Mouse (Mus musculus) forebrain, embryonic 14.5 days (tissue): Measurements from ENCODE around the gene Pglyrp4. TPM values are rescaled to one million over a fixed set of nuclear protein-coding genes. Genes with fewer than 3 reads are reported as not detected.
"Not testable (repeated sequence)": the region's sequence is repeated elsewhere in the genome, so short reads cannot be mapped to it uniquely, and the experiment has no call there.

Experiments used
- ATAC-seq: fragments of 200-750 bp; cut with Nextera tagmentation; 2 replicates; pipeline ENCODE4 v1.8.0; 2017; ENCODE audit warnings: mild to moderate bottlenecking, moderate library complexity
- DNase-seq: peaks from one replicate; pipeline ENCODE4 v3.0.0-alpha.2; 2015; ENCODE audit warnings: low spot score
- H3K27ac ChIP-seq: fragments of 300-500 bp; sonication (generic); 2 replicates; pipeline ENCODE4 v1.5.1; 2014; ENCODE audit warnings: low read depth, mild to moderate bottlenecking, control low read depth, low read length, moderate library complexity
- H3K27me3 ChIP-seq: fragments of 300-500 bp; sonication (generic); replicated peaks from 2 replicates; pipeline ENCODE4 v1.6.1; 2014; ENCODE audit warnings: low read length, control low read depth, mixed read lengths; ENCODE audit not compliant: control insufficient read depth, insufficient read depth
- H3K36me3 ChIP-seq: fragments of 300-500 bp; sonication (generic); 2 replicates; pipeline ENCODE4 v1.6.1; 2014; ENCODE audit warnings: low read length, control low read depth; ENCODE audit not compliant: control insufficient read depth, insufficient read depth
- H3K4me1 ChIP-seq: fragments of 300-500 bp; sonication (generic); 2 replicates; pipeline ENCODE4 v1.6.1; 2014; ENCODE audit warnings: antibody characterized with exemption, low read length, control low read depth; ENCODE audit not compliant: control insufficient read depth, insufficient read depth
- H3K4me2 ChIP-seq: fragments of 300-500 bp; sonication (generic); 2 replicates; pipeline ENCODE4 v1.6.1; 2014; ENCODE audit warnings: mild to moderate bottlenecking, control low read depth, low read length
- H3K4me3 ChIP-seq: fragments of 300-500 bp; sonication (generic); 2 replicates; pipeline ENCODE4 v1.5.1; 2014; ENCODE audit warnings: low read depth, low read length, control low read depth
- H3K9ac ChIP-seq: fragments of 300-500 bp; sonication (generic); 2 replicates; pipeline ENCODE4 v1.6.1; 2014; ENCODE audit warnings: mild to moderate bottlenecking, low read length, control low read depth, moderate library complexity
- H3K9me3 ChIP-seq: fragments of 300-500 bp; sonication (generic); replicated peaks from 2 replicates; pipeline ENCODE4 v1.6.1; 2016; ENCODE audit warnings: low read length, control low read depth, mixed read lengths; ENCODE audit not compliant: control insufficient read depth
- WGBS: fragments of 180-500 bp; shearing (Covaris S2); extraction: QIAGEN DNeasy Blood & Tissue Kit; methylation state at CpG from one replicate; pipeline ENCODE4 v1.1.7; 2014; 5-methylcytosine and 5-hydroxymethylcytosine counted together
- polyA plus RNA-seq: library from polyadenylated mRNA; unstranded; fragments of >200 nt; fragmentation: Nextera tagmentation; extraction: Ambion mirVana; gene quantifications from 2 replicates; pipeline ENCODE4 v1.2.1, GENCODE M21; 2014

Pglyrp4 gene
- polyA plus RNA-seq, 1 experiment from 2014 or later: not detected

- Histone ChIP-seq H3K27ac (no peak overlapping the region), H3K36me3 (no peaks in the 10 kb centered on the region), H3K4me3 (no peak overlapping the region), H3K4me1 (no peaks in the 10 kb centered on the region), H3K4me2 (no peak overlapping the region), H3K9me3 (no peaks in the 10 kb centered on the region), H3K27me3 (no peaks in the 10 kb centered on the region), H3K9ac (no peak overlapping the region)
- ATAC-seq (no peak), DNase-seq (no peak)
- 91% methylated on average over 1 of the region's 1 CpGs for WGBS
Measured at GRCm38 (mm10) chr3:90749658-90750057, 23.0 kb downstream of the Pglyrp4 start.

GRCm38 (mm10) chr3:90777776-90778175 lies 51.1 kb downstream of the Pglyrp4 start, which contains the start of gene Gm5849:
Gm5849 (minus strand) TSS chr3:90777876.
- not testable (repeated sequence) for H3K4me1 ChIP-seq, H3K4me2 ChIP-seq, H3K27ac ChIP-seq, ATAC-seq, H3K9ac ChIP-seq, H3K27me3 ChIP-seq, H3K36me3 ChIP-seq, DNase-seq, H3K4me3 ChIP-seq, H3K9me3 ChIP-seq
- 94% methylated on average over 1 of the region's 1 CpGs for WGBS

Other genes with a start within 250 kb of the Pglyrp4 start
- gene Snapin, start 235.9 kb upstream of the Pglyrp4 start, polyA plus RNA-seq: 76.7 and 77.3 TPM in 2 replicates
- 137 and 141 TPM in 2 replicates for gene Chtop, start 217.4 kb upstream of the Pglyrp4 start, polyA plus RNA-seq
- gene S100a1, start 212.5 kb upstream of the Pglyrp4 start, polyA plus RNA-seq: 12.5 and 13.1 TPM in 2 replicates
- gene S100a13, start 212.5 kb upstream of the Pglyrp4 start, polyA plus RNA-seq: 9.4 and 11.1 TPM in 2 replicates
- not detected in 2 replicates for gene S100a14, start 200.1 kb upstream of the Pglyrp4 start, polyA plus RNA-seq
- 40.6 and 43.2 TPM in 2 replicates for gene S100a16, start 189.7 kb upstream of the Pglyrp4 start, polyA plus RNA-seq
- gene S100a3, start 166.3 kb upstream of the Pglyrp4 start, polyA plus RNA-seq: not detected in 2 replicates
- not detected in 2 replicates for gene S100a2, start 136.7 kb upstream of the Pglyrp4 start, polyA plus RNA-seq
- not detected in 2 replicates for gene Gm42674, start 125.0 kb upstream of the Pglyrp4 start, polyA plus RNA-seq
- 1.3 and 1.9 TPM in 2 replicates for gene S100a4, start 123.1 kb upstream of the Pglyrp4 start, polyA plus RNA-seq
- gene S100a5, start 118.4 kb upstream of the Pglyrp4 start, polyA plus RNA-seq: not detected in 2 replicates
- 19.6 and 22.8 TPM in 2 replicates for gene S100a6, start 114.0 kb upstream of the Pglyrp4 start, polyA plus RNA-seq
- not detected in 2 replicates for gene S100a7a, start 72.9 kb upstream of the Pglyrp4 start, polyA plus RNA-seq
- gene S100a8, start 57.9 kb upstream of the Pglyrp4 start, polyA plus RNA-seq: 1.5 and 3.3 TPM in 2 replicates
- gene S100a9, start 31.2 kb upstream of the Pglyrp4 start, polyA plus RNA-seq: 2.0 and 3.1 TPM in 2 replicates
- not detected in 2 replicates for gene Gm5849, start 51.0 kb downstream of the Pglyrp4 start, polyA plus RNA-seq